Mouse (Mus musculus) spleen, postnatal 14 days (tissue): ENCODE measurements around the gene Kcnk5.
A peak's percentile ranks its signal among the peaks of the same experiment; 100 is the strongest.

Experiments
- DNase-seq, 2 experiments: peaks; one replicate each; pipeline ENCODE4 v3.0.0; 2021 to 2022; ENCODE audit warnings: low spot score in 2 of 2

Kcnk5 gene

DNA sequence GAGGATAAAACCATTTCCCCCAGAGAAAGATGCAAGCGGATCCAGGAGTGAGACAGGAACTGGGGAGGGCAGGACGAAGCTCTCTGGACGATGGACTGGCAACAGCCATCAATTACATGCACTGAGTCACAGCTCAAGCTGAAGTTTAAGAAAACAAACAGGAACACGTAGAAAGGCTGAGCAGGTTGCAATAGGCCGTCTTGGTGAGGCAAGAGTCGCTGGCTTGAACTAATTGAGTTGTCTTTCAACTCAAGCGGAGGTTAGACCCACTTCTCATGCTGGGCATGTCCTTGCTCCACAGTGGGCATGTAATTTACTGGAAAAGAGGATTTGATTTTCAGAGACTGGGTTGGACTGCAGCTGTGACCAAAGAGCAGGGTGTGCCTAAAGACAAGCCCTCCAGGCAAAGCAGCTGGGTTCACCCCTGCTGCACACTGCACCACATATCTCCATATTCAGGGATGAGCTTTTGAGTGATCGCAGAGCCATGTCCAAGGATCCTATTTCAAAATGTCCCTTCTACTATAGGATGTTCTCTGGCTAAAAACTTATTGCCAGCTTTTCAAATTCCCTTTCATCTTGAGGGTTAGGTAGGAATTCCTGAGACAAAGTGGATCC lies 19.6 kb upstream of the Kcnk5 start:
- no peak for DNase-seq

DNA sequence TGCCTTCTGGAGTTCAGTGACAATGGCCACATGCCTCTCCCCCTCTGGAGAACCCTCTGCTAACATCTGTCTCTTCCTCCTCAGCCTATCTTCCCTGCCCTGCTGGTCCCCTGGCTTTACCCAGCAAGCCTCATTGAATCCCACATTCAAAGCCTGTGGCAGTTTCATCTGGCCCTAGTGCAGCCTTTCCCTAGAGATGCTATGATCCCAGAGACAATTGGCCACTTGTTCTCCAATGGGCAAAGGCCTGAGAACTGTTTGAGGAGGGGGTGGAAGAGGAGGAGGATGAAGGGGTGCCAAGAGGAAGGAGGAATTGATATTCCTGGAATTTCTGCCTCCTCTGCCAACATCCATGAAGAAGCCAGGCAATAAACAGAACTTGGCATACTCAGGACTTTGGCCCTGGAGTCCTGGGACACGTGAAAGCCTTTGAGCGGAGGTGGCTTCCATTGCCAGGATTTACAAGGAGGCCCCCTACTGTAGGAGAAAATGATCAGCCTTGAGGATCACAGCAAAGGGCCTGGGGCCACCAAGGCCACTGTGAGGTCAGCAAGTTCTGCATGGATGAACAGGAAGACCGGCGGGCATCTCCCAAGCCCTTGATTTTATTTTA lies 11.6 kb upstream of the Kcnk5 start:
- DNase-seq: no peak

GRCm38 (mm10) chr14:20191136-20191735 lies 9.6 kb upstream of the Kcnk5 start:
- no peak for DNase-seq

DNA sequence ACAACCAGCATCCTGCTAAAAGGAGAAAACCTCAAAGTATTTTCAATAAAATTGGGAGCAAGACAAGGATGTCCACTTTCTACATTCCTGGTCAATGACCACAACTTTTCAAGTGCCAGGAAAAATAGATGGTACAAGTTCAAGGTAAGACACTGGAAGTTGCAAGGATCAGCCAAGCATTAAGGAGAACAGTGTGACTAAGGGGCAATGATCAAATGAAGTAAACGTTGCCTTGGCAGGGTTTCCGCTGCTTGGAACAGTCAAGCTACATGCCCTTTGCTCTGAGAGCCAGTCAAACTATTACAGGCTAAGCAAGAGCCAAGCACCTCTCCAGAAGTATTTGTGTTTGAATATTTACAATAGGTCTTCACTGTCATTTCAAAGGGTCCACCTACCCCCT lies 8.1 kb upstream of the Kcnk5 start:
- DNase-seq: no peak

DNA sequence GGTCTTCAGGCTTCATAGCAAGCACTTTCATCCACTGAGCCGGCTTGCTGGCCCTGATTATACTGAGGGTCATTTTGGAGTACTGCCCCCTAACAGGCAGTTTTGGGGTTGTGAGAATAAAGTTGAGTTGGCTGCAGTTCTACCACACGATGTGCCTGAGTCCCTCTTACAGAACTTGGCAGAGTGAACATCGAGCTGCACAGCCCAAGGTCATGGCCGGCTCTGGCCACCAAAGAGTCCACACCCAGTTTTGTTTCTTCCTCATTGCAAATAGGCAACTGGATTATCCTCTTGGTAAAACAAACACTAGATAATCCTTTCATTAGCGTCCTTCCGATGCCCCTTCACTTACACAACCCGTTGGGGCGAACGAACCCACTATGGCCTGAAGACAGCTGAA lies 3.8 kb upstream of the Kcnk5 start:
- no peak for DNase-seq

DNA sequence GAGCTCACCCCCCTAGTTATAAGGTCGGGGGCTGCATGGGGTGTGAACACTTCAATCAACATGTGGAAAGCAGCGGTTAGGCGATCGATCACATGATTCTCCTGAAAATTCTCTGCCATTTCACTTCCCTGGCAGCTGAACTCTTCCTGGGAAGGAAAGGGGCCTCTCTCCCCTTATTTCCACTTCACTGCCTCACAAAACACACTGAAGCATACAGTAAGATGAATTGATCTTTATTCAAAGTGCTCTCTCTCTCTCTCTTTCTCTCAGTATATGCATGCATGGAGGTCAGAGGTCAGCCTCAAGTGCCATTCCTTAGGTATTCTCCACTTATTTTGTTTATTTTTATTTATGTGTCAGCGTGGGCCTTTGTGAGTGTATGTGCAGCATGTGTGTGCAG lies 2.1 kb upstream of the Kcnk5 start:
- no peak for DNase-seq

- no peak for DNase-seq
These were observed 987 bp upstream of the Kcnk5 start for GRCm38 (mm10) chr14:20182596-20182995.

DNA sequence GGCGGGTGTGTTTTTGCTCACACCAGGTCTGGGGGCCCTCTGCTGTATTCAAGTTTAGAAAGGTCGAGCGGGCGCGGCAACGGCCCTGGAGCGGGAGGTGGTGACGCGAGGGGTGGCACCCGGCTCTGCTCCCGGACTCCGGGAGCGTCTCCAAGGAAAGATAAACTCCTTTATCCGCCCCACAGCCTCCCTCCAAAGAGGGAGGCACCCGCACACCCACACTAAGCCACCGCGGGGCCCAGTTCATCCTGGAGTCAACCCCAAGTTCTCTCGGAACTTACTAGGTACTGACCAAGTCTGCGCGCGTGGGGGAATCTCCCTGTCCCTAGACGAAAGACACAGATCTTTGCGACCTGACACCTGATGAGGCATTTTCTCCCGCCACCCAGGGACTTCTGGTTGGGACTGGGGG lies 852 bp downstream of the Kcnk5 start:
- peak; percentile 42 to 50 for DNase-seq

GRCm38 (mm10) chr14:20180304-20180703 lies 1.3 kb downstream of the Kcnk5 start:
- DNase-seq: no peak

- DNase-seq: no peak
These were observed 1.8 kb downstream of the Kcnk5 start for GRCm38 (mm10) chr14:20179731-20180280.

- no peak for DNase-seq
These were observed 2.5 kb downstream of the Kcnk5 start for GRCm38 (mm10) chr14:20179080-20179479.

DNA sequence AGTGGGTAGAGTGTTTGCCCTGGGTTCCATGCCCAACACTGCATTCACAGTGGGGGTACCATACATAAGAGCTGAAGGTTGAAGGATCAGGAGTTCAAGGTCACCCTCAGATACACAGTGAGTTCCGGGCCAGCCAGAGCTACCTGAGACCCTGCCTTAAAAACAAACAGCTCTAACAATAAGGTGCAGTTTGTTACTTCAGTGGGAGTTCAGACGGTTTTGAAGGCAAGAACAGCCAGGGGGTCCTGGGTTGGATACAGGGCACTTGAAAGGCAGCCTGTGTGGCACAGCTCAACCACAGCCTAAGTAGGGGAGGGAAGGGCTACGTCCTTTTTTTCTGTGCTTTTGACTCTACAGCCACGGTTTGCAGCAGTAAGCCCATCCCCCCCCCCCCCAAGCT lies 3.0 kb downstream of the Kcnk5 start:
- DNase-seq: no peak

DNA sequence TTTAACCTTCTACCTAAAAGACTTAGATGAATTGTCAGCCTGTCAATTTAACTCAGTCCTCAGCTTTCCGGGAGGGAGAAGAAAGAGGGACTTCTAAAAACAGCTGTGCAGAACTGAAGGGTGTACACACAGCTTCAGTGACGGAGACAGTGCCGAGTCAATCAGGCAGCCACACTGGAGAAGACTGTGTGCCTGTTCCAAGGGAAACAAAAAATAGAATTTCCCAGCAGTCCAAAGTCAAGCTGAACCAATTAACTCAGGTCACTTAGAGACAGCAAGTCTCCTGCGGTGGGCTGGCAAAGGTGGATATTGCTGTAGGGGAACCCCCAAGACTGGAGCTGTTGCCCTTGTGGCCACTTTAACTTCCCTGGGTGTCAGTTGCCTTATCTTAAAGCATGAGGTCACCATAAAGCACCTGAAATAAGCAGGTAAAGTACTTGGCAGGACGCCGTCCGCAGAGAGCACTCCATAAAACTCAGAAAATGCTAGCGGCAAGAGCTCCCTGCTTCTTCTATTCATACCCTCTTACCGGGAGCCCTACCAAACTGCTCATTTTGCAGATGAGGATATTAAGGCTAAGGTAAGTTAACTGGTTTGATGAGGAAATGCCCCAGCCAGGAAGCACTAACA lies 4.0 kb downstream of the Kcnk5 start:
- DNase-seq: no peak

GRCm38 (mm10) chr14:20175705-20176104 lies 5.9 kb downstream of the Kcnk5 start:
- no peak for DNase-seq

DNA sequence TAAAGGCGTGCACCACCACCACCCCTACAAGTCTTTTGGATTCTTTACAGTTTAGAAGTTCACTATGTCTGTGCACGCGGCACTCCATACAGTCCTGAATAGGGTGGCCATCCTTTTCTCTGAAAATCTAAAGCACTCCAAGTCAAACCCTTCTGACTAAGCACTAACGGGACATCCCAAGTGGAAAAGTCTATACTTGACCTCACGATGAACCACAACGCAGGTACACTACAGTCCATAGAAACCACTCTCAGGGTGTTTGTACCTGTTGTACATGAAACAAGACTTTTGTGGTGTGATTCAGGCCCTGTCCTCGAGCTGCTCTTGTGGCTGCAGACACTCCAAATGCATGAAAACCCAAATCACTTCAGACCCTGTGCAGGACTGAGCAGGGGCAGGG lies 6.5 kb downstream of the Kcnk5 start:
- no peak for DNase-seq

DNA sequence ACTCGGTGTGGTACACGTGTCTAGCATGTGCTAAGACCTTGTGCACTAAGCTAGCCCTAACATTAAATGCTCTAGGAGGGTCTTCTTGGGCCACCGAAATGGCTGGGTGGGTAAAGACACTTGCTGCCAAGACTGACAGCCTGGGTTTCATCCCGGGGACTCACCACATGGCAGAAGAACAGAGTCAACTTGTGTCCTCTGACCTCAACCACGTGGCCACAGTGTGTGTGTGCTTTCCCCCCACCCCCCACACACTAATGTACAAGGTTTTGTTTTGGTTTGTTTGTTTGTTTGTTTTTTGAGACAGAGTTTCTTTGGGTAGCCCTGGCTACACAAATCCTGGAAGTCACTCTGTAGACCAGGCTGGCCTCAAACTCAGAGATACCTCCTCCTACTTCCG lies 6.9 kb downstream of the Kcnk5 start:
- DNase-seq: no peak

GRCm38 (mm10) chr14:20173873-20174490 lies 7.6 kb downstream of the Kcnk5 start:
- DNase-seq: no peak

- DNase-seq: no peak
These were observed 8.7 kb downstream of the Kcnk5 start for GRCm38 (mm10) chr14:20172924-20173323.

DNA sequence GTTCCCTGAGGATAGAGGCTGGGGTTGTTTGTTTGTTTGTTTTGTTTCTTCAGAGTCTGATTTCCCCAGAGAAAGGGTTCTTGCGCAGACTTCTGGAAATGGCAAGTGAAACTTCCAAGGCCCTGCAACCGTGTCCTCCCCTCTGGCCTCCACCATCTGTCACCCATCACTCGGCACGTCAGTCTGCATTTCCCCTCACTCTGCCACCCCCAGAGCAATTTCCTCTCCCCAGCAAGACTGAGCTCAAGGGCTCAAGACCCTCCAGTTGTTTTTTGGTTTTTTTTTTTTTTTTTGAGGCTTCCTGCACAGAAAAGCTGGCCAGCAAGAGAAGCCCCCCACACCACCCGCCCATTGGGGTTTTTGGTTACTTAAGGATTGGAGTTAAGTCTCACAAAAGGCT lies 9.1 kb downstream of the Kcnk5 start:
- DNase-seq: no peak

DNA sequence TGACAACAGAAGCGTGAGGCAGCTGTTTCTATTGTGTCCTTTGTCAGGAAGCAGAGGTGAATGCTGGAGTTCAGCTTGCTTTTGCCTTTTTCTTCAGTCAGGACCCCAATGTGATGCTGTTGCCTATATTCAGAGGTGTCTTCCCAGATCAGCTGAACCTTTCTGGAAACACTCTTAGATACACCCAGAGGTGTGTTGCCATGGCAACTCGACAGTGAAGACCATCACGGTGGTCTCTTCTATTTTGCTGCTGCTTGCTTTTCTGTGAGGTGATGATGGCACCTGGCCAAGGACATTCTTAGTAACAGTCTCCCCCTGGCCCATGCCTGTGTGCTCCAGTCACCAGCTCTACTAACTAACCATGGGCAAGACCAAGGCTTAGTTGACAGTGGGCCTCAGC lies 9.8 kb downstream of the Kcnk5 start:
- DNase-seq: no peak

DNA sequence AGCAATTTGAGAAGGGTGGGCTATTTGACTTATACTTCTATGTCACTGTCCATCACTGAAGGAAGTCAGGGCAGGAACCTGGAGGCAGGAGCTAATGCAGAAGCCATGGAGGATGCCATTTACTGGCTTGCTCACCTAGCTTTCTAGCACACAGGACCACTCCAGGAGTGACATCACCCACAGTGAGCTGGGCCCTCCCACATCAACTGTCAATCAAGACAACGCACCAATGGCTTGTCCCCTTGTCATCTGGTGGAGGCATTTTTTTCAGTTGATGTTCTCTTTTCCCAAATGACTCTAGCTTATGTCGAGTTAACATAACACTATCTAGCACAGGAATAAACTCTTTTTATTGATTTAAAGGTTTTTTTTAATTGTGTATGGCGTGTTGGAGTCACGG lies 12.4 kb downstream of the Kcnk5 start:
- no peak for DNase-seq

DNA sequence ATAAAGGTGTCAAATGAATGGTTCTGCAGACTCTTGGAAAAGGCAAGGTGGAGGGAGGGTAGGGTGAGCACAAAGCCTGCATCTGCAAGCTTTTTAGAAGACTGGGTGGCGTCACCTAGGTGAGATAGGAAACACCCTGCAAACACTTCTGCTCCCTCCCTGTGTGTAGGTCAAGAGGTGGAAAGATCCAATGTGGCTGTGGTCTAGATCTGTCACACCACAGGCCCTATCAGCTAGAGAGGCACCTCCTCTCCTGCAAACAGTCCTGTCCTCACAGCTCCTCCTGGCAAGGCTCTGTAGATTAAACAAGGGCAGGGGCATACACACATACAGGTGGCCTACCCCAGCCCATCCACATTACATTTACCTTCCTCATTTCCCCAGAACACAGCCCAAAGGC lies 13.1 kb downstream of the Kcnk5 start:
- no peak for DNase-seq
